Mouse (Mus musculus) myocyte (in vitro differentiated cells): Measurements from ENCODE around the gene Hoxa4.

ENCODE experiments used
- E2F4 ChIP-seq: IDR thresholded peaks from one replicate; pipeline ENCODE4 v1.6.1; 2011; ENCODE audit warnings: mild to moderate bottlenecking, control low read depth, moderate library complexity; ENCODE audit not compliant: insufficient read depth
- USF1 ChIP-seq: IDR thresholded peaks from one replicate; pipeline ENCODE4 v1.6.1; 2011; ENCODE audit warnings: low read depth, mild to moderate bottlenecking, control low read depth, moderate library complexity

GRCm38 (mm10) chr6:52221337-52221992, 29.9 kb upstream of the Hoxa4 start, which contains the start of gene Hoxa7:
- TF ChIP-seq USF1 (no peak), E2F4 (no peak)
